Mouse (Mus musculus): ENCODE results near the gene Pik3ap1. TPM values are rescaled to one million over a fixed set of nuclear protein-coding genes. Genes with fewer than 3 reads are reported as not detected.
A peak's percentile ranks its signal among the peaks of the same experiment; 100 is the strongest.

Pik3ap1 gene
- polyA plus RNA-seq, 1 experiment, result 343 TPM

GRCm38 (mm10) chr19:41248968-41249367 is 135.9 kb downstream of the Pik3ap1 start:
- H3K4me1 ChIP-seq (ENCODE audit: control insufficient read depth, insufficient read depth, low read length), result peaks cover 13% of the 10 kb centered on the region
- no peak overlapping the region for H3K27ac ChIP-seq (ENCODE audit: insufficient read depth, low read depth, low read length)
- no peak overlapping the region for H3K4me3 ChIP-seq (ENCODE audit: insufficient read depth, low read length)
- TF ChIP-seq CTCF (IDR thresholded peaks at IDR 0.05; ENCODE audit: low read depth, low read length), result no peak
- no peak for TF ChIP-seq POLR2A (IDR thresholded peaks at IDR 0.05; ENCODE audit: borderline replicate concordance, low read depth, low read length)

DNA sequence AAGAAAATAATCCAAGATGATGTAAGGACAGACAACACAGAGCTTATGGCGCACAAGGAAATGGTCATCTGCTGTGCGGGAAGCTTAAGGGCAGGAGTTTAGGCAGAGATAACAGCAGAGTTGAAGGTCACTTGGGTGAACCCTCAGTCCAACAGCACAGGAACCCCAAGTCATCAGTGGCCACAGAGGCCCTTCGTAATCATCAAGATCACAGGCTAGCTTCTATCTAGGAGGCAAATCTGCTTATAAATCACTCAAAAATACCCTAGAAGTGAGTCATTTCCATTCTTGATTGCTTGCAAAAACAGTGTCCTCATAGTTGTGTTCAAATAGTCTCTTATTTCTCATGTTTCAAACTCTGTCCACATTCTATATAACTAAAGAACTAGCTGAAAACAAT is 136.6 kb downstream of the Pik3ap1 start:
- Histone ChIP-seq H3K4me1 (ENCODE audit: control insufficient read depth, insufficient read depth, low read length) (peaks cover 13% of the 10 kb centered on the region), H3K4me3 (ENCODE audit: insufficient read depth, low read length) (no peak overlapping the region), H3K27ac (ENCODE audit: insufficient read depth, low read depth, low read length) (no peak overlapping the region)
- TF ChIP-seq CTCF (IDR thresholded peaks at IDR 0.05; ENCODE audit: low read depth, low read length), result no peak
- TF ChIP-seq POLR2A (IDR thresholded peaks at IDR 0.05; ENCODE audit: borderline replicate concordance, low read depth, low read length), result no peak

DNA sequence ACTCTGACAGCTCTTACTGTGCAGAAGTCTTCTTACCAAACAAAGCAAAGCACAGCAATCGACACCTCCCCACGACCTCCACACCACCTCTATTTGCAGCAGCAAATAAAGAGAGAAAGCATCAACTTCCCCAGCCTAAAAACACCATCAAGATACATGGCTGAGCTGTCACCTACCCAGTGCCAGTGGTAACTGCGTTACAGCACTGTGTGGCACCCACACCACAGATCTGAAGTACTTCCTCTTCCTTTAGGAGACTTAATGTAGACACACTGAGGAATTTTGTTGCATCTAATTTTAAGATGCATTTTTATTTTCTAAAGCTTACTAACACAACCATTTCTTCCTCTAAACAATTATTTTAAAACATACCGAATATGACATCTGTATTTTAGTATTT is 138.6 kb downstream of the Pik3ap1 start:
- H3K4me1 ChIP-seq (ENCODE audit: control insufficient read depth, insufficient read depth, low read length), result peaks cover 15% of the 10 kb centered on the region
- H3K27ac ChIP-seq (ENCODE audit: insufficient read depth, low read depth, low read length), result peak overlapping the region; percentile 23; the same call in 1 of the 2 replicates
- H3K4me3 ChIP-seq (ENCODE audit: insufficient read depth, low read length), result no peak overlapping the region
- no peak for TF ChIP-seq POLR2A (IDR thresholded peaks at IDR 0.05; ENCODE audit: borderline replicate concordance, low read depth, low read length)
- no peak for TF ChIP-seq CTCF (IDR thresholded peaks at IDR 0.05; ENCODE audit: low read depth, low read length)

GRCm38 (mm10) chr19:41244581-41244980 is 140.3 kb downstream of the Pik3ap1 start:
- Histone ChIP-seq H3K4me3 (ENCODE audit: insufficient read depth, low read length) (no peak overlapping the region), H3K27ac (ENCODE audit: insufficient read depth, low read depth, low read length) (no peak overlapping the region), H3K4me1 (ENCODE audit: control insufficient read depth, insufficient read depth, low read length) (peaks cover 10% of the 10 kb centered on the region)
- no peak for TF ChIP-seq CTCF (IDR thresholded peaks at IDR 0.05; ENCODE audit: low read depth, low read length)
- no peak for TF ChIP-seq POLR2A (IDR thresholded peaks at IDR 0.05; ENCODE audit: borderline replicate concordance, low read depth, low read length)

- no peak overlapping the region for H3K4me3 ChIP-seq (ENCODE audit: insufficient read depth, low read length)
- H3K4me1 ChIP-seq (ENCODE audit: control insufficient read depth, insufficient read depth, low read length), result peaks cover 8% of the 10 kb centered on the region
- TF ChIP-seq CTCF (IDR thresholded peaks at IDR 0.05; ENCODE audit: low read depth, low read length) (no peak), POLR2A (IDR thresholded peaks at IDR 0.05; ENCODE audit: borderline replicate concordance, low read depth, low read length) (no peak)
- no peak overlapping the region for H3K27ac ChIP-seq (ENCODE audit: insufficient read depth, low read depth, low read length)
These were observed 142.9 kb downstream of the Pik3ap1 start for GRCm38 (mm10) chr19:41241997-41242396.

GRCm38 (mm10) chr19:41233698-41234097 is 151.2 kb downstream of the Pik3ap1 start:
- no peaks in the 10 kb centered on the region for H3K4me1 ChIP-seq (ENCODE audit: control insufficient read depth, insufficient read depth, low read length)
- no peak overlapping the region for H3K27ac ChIP-seq (ENCODE audit: insufficient read depth, low read depth, low read length)
- no peak overlapping the region for H3K4me3 ChIP-seq (ENCODE audit: insufficient read depth, low read length)
- TF ChIP-seq CTCF (IDR thresholded peaks at IDR 0.05; ENCODE audit: low read depth, low read length) (no peak), POLR2A (IDR thresholded peaks at IDR 0.05; ENCODE audit: borderline replicate concordance, low read depth, low read length) (no peak)

Other genes with a start within 250 kb of the Pik3ap1 start
- not detected in 2 replicates for gene Tll2, start 178.3 kb downstream of the Pik3ap1 start, polyA plus RNA-seq (2012; ENCODE audit: insufficient read depth, insufficient read length, missing spikeins)
- 144 and 151 TPM in 2 replicates for gene Tm9sf3, start 121.1 kb downstream of the Pik3ap1 start, polyA plus RNA-seq (2012; ENCODE audit: insufficient read depth, insufficient read length, missing spikeins)
- 8.9 and 9.3 TPM in 2 replicates for gene Lcor, start 97.5 kb upstream of the Pik3ap1 start, polyA plus RNA-seq (2012; ENCODE audit: insufficient read depth, insufficient read length, missing spikeins)
- 6.5 and 7.1 TPM in 2 replicates for gene Gm340, start 197.3 kb upstream of the Pik3ap1 start, polyA plus RNA-seq (2012; ENCODE audit: insufficient read depth, insufficient read length, missing spikeins)

Data from bone marrow macrophage, adult 2 months (primary cell).